Mouse (Mus musculus) monocyte, adult 5-6 weeks (primary cell): Measurements from ENCODE around the gene Olfr1410. TPM values are rescaled to one million over a fixed set of nuclear protein-coding genes. Genes with fewer than 3 reads are reported as not detected.

Experiments used
- ATAC-seq: fragments of 153-309, 156-312 bp; replicated peaks from 2 replicates; pipeline ENCODE4 v1.8.0; 2017; ENCODE audit warnings: mild to moderate bottlenecking; ENCODE audit not compliant: low TSS enrichment, insufficient number of reproducible peaks, severe bottlenecking, poor library complexity, low FRiP score
- total RNA-seq: library from RNA; stranded (forward); fragments of 200-1000, 200-491, 200-594 nt; gene quantifications from 3 replicates; pipeline ENCODE4 v1.2.3, GENCODE M21; 2017

The Olfr1410 gene
- total RNA-seq = not detected in 3 replicates

DNA sequence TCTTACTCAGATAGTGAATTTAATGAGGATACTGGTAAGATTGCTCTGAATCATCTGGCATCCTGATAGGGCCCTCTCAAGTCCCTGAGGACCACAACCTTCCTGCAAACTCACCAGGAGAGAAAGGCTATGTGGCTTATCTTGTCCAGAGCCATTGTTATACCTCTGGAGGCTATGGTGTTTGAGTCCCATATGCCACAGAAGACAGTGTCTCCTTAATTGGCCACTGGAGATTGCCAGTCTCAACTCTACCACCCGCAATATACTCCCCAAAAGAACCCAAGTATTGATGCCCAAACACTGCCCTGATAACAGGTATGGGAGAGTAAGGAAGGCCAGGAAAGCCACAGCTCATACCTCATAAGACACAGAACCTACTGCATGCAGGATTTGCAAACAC lies at the start of gene Olfr1410:
TSS of gene Olfr1410 (plus strand) at position 301 of the 400 bp plus-strand sequence.
- no peak for ATAC-seq

GRCm38 (mm10) chr1:92571022-92571421 lies 34.6 kb upstream of the Olfr1410 start, which contains the start of gene Olfr1413:
Gene Olfr1413 (plus strand): TSS chr1:92571322.
- no peak for ATAC-seq

DNA sequence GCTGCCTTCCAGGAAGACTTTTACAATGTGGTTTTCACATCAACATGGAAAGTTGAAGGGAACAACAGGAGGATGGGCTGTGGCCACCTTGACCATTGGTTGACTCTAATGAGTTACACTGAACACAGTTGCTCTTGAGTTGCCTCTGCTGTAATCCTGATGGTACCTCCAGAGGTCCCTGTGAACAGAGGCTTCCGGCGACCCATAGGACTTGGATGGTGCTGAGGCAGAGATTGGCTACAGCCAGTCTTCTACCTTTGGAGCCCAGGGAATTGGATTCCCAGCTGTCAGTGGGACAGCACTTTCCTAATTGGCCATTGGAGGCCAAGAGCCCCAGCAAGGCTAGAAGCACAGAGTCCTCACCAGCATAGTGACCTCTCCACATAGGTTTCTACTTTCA lies 20.1 kb upstream of the Olfr1410 start, which contains the start of gene Olfr1412:
TSS of gene Olfr1412 (plus strand) at position 301 of the 400 bp plus-strand sequence.
- ATAC-seq = no peak

GRCm38 (mm10) chr1:92594111-92594510 lies 11.5 kb upstream of the Olfr1410 start, which contains the start of gene Olfr1411:
Gene Olfr1411 (plus strand): TSS chr1:92594411.
- ATAC-seq = no peak

DNA sequence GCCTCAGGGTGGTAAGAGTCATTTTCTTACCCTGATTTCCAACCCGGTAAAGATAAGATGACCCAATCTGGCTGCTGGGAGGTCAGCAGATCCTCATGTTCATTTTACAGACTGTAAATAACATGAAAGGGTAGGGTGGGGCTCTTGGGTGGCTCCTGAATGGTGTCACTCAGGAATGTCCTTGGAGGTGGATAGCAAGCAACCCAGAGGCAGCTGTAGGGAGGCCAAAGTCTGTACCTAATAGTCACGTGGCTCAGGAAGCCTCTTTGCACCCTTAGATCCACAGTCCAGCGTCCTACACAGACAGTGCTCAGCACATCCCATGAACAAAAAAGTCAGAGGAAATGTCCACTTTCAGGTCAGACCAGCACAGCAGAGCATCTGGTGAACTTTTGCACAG lies 9.6 kb upstream of the Olfr1410 start:
- no peak for ATAC-seq

- ATAC-seq = no peak
These were observed 2.1 kb downstream of the Olfr1410 start for GRCm38 (mm10) chr1:92607711-92608110.

DNA sequence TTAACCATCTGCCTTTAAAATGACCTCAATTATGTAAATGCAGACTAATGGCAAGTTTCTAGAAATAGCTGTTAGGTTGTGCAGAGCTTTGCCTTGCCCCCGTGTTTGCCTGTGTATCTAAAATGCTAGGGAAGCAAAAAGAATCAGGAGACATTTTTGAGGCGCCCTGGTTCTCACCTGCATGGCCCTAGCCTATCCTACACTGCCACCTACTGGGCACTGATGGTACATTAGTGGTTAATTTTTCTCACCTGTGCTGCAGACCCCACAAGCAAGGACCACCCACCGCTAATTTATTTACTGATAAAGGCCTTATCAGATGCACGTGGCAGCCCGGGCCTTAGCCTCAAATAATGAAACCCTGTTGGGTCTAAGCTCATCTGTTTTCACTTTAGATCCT lies 5.4 kb downstream of the Olfr1410 start:
- ATAC-seq = no peak

GRCm38 (mm10) chr1:92613175-92613574 lies 7.6 kb downstream of the Olfr1410 start:
- ATAC-seq = no peak

DNA sequence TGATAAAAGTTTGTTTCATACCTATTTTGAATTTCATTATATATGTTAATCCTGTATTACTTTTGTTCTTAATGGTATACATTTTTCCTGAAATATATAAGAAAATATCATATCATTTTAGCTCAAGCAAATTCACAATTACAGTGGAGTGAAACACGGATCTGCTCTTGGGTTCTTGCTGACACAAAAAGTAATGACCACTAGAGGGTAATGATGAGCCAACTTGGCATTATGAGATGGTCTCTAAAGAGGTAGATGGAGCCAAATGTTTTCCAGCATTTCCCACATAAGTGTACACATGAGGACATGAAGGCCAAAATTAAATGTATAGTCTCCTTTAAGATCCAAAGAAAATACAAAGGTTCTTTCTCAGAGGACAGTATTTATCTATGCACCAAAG lies 8.9 kb downstream of the Olfr1410 start:
- no peak for ATAC-seq

DNA sequence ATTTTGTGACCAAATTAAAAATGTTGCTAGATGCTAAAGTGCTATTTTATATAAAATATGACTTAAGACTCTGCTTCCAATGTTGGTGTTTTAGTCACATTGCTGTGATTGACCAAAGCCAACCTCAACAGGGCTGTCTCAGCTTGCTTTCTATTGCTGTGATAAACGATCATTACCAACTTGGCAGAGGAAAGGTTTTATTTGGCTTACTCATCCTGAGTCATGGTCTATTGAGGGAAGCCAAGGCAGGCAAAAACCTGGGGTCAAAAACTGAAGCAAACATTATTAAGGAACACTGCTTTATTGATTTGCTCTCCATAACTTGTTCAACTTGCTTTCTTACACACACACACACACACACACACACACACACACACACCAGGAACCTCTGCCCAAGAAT lies 10.5 kb downstream of the Olfr1410 start:
- no peak for ATAC-seq

GRCm38 (mm10) chr1:92617488-92617887 lies 11.9 kb downstream of the Olfr1410 start, which contains the start of gene Olfr12:
Gene Olfr12 (plus strand): TSS chr1:92617788.
- no peak for ATAC-seq

DNA sequence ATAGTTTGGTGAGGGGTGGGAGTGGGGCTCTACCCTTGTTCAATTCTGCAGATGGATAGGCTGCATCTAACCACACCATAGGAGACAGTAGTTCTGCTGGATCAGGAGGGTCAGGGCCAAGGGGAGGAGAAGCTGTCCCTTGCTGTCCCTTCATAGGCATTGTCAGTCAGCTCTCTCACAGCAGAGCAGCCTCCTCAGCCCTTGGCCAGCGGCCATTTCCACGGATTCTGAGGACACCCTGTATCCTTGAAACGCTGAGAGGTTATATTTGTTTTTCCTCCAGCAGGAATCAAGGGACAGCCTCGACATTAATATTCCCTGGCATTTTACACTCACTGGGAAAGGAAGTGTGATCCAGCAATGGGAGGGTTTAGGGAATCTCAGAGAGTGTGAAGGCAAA lies 12.8 kb downstream of the Olfr1410 start:
- no peak for ATAC-seq

DNA sequence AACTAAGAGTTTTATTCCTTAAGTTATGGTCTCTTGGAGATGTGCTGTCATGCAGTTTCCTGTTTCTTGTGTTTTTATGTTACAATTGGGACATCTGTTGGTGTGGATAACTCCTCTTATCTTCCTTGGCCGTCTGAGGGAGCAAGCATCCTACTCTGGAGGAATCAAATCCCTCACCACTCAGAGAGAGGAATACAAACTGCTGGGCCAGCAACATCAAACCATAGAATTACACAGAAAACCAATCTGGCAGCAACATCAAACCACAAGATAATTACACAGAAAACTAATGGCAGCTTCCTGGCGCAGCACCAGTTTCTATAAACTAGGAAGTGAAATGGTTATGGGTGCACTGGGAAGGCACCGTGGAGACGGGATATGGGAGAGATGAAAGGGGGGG lies 22.6 kb downstream of the Olfr1410 start:
- no peak for ATAC-seq

DNA sequence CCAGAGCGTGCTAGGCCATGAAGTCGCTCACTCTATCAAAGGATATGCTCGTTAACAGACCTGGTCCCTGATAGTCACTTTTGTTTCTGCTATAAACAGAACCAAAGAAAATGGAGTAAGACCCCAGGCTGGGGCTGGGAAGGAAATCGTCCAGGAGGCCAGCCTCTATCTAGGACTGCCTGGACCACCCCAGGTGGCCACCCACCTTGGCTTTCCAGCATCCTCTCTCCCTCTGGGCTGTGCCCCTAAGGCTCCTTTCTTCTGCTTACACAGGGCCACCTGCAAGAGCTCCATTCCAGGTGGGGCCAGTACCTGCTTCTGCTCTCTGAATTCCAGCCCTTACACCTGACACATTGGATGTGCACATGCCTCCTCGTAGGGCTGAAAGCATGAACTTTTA lies 26.6 kb downstream of the Olfr1410 start:
- ATAC-seq = no peak

GRCm38 (mm10) chr1:92632948-92633347 lies 27.4 kb downstream of the Olfr1410 start:
- ATAC-seq = no peak

DNA sequence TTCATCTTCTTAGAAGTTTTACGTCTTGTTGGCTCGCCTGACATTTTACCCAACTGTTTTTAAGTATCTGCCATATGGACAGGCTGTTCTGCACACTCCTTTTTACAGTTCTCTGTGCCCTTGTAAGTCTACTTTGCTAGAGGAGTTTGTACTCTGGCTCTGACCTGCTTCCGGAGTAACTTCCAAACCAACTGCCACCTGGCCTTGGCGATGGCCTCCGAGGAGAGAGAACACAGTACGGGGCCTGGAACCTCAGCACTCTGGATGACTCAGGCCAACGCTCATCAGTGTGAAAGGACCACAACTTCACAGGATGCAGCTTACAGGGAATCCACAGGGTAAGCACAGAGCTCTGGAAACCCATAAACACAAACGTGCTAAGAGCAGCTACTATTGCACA lies 28.1 kb downstream of the Olfr1410 start:
- no peak for ATAC-seq

- ATAC-seq = no peak
These were observed 29.0 kb downstream of the Olfr1410 start for GRCm38 (mm10) chr1:92634569-92634968.

GRCm38 (mm10) chr1:92634976-92635599 lies 29.5 kb downstream of the Olfr1410 start:
- no peak for ATAC-seq

DNA sequence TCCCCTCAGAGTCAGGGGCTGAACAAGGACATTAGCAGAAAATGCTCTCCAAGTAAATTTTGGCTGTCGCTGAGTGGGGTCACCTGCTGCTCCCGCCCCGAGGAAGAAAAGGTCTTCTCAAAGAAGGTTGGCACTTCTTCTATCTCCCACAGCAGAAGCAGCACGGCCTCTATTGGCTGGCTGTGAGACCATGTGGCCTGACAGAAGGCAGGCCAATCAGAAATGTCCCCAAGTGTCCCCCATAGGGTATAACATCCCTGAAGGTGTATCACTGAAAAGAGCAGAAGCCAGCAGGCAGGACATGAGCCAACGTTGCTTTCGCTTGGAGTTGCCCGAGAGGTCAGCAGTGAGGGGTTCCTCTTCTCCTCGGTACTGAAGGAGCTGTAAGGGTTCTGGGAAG lies 30.4 kb downstream of the Olfr1410 start:
- ATAC-seq = no peak

GRCm38 (mm10) chr1:92636676-92637075 lies 31.1 kb downstream of the Olfr1410 start:
- ATAC-seq = no peak
